Mouse (Mus musculus): ENCODE results near the gene H2-T22. TPM values are rescaled to one million over a fixed set of nuclear protein-coding genes. Genes with fewer than 3 reads are reported as not detected.
A peak's percentile ranks its signal among the peaks of the same experiment; 100 is the strongest.

Gene H2-T22
- total RNA-seq, 2 experiments from 2014 or later = 11.0 to 11.8 TPM

DNA sequence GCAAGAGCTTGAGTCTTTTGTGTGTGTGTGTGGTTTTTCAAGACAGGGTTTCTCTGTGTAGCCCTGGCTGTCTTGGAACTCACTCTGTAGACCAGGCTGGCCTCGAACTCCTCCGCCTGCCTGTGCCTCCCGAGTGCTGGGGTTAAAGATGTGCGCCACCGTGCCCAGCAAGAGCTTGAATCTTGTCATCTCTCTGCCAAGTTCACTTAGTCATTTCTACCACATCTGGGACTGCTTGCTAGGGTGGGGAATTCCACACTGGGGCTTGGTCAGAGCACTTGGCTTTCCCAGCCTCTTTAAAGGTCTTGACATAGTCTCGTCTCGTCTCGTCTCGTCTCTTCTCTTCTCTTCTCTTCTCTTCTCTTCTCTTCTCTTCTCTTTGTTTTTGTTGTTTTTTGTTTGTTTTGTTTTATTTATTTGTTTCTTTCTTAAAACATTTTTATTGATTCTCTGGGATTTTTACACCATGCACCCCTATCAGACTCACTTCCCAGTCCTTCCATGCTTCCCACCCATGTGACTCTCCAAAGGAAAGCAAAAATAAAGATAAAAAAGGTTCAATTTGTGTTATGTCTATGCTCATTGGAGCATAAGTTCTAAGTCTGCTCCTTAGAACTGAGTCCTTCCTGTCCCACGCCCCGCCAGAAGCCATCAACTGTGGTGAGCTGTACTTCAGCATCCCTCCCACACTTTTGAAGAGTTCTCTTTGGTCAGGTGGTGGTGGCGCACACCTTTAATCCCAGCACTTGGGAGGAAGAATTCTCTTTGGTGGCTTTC, 41.2 kb downstream of the H2-T22 start:
- intact Hi-C loops (cut with DNase I) = no loop called here
- no peak for DNase-seq

DNA sequence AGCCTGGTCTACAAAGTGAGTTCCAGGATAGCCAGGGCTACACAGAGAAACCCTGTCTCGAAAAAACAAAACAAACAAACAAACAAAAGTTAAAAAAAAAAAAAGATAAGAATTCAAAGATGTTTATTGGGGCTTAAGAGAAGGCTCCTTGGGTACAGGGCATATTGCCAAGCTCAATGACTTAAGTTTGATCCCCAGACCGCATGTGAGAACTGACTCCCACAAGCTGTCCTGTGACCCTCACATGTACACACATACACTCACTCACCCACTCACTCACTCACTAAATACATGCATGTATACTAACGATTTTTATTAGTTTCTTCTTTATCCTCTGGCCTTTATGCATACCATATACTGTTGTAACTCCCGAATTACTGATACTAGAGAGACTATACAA, 42.2 kb downstream of the H2-T22 start:
- intact Hi-C loops (cut with DNase I) = no loop called here
- DNase-seq = no peak

DNA sequence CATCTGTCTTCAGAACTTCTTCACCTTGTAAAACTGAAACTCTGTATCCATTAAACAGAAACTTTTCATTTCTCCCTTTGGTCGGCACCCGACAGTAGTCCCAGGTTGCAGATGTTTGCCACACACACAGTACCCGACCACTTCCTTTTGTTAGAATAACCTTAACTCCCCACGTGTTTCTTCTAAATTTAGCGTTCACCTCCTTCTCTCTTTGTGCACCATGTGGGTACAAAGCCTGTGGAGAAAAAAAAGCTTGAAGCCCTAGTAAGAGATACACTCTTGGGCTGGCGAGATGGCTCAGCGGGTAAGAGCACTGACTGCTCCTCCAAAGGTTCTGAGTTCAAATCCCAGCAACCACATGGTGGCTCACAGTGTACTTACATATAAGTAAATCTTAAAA, 43.2 kb downstream of the H2-T22 start:
- intact Hi-C loops (cut with DNase I) = loop anchor here (5.0 kb wide), 1 partner anchor 113 kb away; no protein-coding TSS in a partner anchor
- DNase-seq = peak in 1 of 2 experiments; percentile 28

DNA sequence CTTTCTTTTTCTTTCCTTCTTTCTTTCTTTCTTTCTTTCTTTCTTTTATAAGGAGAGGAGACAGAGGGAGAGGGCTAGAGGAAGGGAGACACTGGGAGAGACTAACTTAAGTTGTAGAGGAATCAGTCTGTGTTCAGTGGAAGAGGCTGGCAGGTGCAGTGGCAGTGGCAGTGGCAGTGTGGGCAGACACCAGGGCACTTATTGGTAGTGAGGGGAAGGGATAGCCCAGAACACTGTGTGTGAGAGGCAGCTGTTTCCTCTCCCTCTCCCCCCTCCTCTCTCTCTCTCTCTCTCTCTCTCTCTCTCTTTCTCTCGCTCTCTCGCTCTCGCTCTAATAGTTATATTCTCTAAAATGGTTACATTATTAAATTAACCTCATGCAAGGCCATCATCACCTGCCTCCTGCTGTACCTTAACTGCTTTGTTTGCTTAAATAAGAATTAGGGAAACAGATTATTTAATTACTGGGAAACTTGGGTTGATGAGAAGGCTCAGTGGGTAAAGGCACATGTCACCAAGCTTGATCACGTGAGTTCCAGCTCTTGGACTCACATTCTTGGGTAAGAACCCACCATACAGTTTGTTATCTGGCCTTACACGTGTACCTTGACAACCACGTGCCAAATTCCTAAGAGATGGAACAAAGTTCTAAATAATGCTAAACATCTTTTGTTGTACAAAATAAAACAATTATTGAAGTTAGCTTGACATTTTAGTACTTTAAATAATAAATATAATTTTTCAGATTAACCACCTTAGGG, 43.8 kb downstream of the H2-T22 start:
- intact Hi-C loops (cut with DNase I) = loop anchor here (5.0 kb wide), 1 partner anchor 114 kb away; no protein-coding TSS in a partner anchor
- no peak for DNase-seq

DNA sequence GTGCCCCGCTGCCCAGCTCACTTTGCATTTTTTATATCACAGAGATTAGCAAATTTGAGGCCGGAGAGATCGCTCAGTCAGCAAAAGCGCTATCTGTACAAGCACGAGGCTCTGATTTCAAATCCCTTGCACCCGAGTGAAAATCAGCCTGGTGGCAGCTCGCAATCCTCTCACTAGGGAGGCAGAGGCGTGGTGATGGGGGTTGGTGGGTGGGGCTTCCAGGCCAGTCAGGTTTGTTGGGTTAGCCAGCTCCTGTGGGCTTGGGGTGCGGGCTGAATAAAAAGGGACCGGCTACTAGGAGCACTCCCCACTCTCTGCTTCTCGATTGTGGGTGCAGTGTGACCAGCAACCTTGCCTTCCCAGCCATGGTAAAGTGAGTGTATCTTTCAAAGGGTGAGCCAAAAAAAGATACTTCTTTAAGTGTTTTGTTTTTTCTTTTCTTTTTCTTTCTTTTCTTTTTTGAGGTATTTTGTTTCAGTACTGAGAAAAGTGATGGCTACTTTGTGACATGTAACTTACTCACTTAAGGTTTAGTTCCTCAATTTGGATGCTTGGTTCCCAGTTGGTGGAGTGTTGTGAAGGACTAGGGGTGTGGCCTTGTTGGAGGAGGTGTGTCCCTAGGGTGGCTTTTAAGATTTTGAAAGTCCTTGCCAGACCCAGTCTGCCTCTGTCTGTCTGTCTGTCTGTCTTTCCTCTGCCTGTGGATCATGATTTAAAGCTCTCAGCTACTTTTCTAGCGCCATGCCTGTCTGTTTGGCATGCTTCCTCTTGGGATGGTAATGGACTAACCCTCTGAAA, 44.6 kb downstream of the H2-T22 start:
- intact Hi-C loops (cut with DNase I) = loop anchor here (1.0 to 5.0 kb wide), 3 partner anchors 37 to 193 kb away; partner anchors contain the start of gene H2-T3
- DNase-seq = peak in 1 of 2 experiments; percentile 11

DNA sequence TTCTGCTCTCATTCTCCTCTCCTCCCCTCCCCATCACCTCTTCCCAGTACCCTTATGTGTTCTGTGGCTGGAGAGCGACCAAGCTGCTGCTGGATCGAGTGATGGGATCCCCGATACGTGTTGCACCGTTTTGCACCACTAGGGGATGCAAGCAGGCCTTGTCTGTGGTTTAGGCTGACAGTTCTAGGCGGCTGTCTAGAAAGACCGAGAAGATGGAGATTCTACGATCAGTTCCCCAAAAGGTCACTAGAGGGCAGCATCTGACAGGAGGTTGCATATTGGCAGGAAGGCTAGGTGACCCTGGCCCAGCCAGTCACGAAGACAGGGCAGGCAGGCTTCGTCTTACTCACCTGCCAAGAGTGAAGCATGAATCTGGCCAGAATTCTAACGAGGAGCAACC, 45.6 kb downstream of the H2-T22 start:
- DNase-seq = peak; percentile 98 to 99
- intact Hi-C loops (cut with DNase I) = loop anchor here (1.0 to 5.0 kb wide), 3 partner anchors 38 to 194 kb away; partner anchors contain the start of gene H2-T3

DNA sequence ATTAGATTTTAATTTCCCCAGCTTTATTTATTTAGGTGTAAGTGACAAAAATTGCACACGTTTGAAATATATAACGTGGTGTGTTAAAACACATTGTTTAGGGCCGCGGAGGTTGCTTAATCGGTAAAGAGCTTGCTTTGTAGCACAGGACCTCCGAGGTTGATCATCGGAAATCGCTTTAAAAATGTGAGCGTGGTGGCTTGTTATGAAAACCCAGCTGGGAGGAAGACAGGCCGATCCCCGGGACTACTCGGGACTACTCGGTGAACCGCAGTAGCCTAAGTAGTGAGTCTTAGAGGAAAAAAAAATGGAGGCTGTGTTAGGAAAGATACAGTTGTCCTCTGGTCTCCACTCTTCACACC, 47.7 kb downstream of the H2-T22 start:
- DNase-seq = no peak
- intact Hi-C loops (cut with DNase I) = loop anchor here (5.0 kb wide), 2 partner anchors 117 to 163 kb away; no protein-coding TSS in a partner anchor

DNA sequence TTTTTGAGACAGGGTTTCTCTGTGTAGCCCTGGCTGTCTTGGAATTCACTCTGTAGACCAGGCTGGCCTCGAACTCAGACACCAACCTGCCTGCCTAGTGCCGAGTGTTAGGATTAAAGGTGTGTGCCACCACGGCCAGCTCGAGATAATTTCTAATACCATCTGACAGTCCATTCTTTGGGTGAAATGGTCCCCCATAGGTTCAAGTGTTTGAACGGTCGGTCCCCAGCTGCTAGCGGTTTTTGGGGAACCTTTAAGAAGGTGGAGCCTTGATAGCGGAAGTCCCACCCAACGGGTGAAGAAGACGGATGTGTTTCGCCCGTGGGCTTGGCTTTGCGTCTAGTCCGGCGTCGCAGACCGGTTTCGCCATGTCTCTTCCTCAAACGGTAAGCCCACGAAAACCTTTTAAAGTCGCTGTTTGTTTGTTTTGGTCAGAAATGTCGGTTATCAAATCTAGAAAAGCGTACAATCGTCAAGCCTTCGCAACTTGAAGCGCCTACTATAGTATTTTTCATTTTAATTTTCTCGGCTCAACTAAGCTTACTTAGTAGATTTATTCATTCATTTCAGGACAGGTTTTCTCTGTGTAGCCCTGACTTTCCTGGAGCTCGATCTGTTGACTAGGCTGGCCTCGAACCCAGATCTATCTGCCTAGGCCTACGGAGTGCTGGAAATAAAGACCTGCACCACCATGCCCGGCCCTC, 48.2 kb downstream of the H2-T22 start:
- intact Hi-C loops (cut with DNase I) = loop anchor here (5.0 kb wide), 1 partner anchor 162 kb away; no protein-coding TSS in a partner anchor
- DNase-seq = peak; percentile 84 to 86

DNA sequence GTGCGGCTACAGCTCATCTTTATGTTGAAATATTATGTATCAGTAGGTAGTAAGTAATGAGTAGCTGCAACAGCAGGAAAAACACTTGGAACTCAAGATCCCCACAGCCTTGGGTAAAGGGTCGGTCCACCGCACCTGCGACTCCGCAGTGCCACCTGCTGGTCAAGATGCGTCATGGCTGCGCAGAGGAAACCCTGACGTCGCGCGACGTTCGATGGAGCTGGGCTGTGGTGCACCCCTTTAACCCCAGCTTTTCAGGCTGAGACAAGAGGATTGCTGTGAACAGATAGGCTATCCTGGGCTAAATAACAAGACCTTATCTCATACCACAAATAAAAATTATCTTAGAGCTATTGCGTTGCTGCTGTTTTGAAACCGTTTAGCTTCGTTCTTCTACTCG, 48.9 kb downstream of the H2-T22 start:
- peak; percentile 83 to 87 for DNase-seq
- intact Hi-C loops (cut with DNase I) = loop anchor here (1.0 to 5.0 kb wide), 2 partner anchors 56 to 161 kb away; no protein-coding TSS in a partner anchor

DNA sequence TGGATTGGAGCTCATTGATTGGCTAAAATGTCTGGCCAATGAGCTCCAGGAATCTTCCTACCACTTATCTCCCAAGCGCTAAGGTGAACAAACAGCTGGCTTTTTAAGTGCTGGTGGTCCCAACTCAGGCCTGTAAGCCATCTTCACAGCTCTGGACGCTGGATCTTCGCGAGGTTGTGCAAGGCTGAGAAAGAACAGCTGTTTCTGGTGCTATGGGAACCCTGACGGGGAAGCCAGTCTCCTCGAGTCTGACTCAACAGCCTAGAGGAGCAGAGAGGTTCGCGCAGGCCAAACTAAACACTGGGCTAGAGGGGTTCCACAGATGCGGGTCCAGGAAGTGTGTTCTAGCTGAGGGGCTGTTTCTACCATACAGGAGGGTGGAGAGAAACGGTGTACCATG, 50.8 kb downstream of the H2-T22 start:
- intact Hi-C loops (cut with DNase I) = loop anchor here (5.0 kb wide), 1 partner anchor 159 kb away; no protein-coding TSS in a partner anchor
- DNase-seq = peak; percentile 33 to 46

Other genes starting within 250 kb of the H2-T22 start
- gene Ier3, start 221.1 kb downstream of the H2-T22 start, total RNA-seq (2021) = 10 to 100 TPM; 18.7 to 25.9 TPM
- gene Flot1, start 219.5 kb downstream of the H2-T22 start, total RNA-seq (2021) = 100 to 1,000 TPM; 114 to 124 TPM
- gene Tubb5, start 204.4 kb downstream of the H2-T22 start, total RNA-seq (2021) = 100 to 1,000 TPM; 358 to 363 TPM
- 10 to 100 TPM; 20.4 to 22.1 TPM for gene Mdc1, start 201.2 kb downstream of the H2-T22 start, total RNA-seq (2021)
- gene Nrm, start 181.4 kb downstream of the H2-T22 start, total RNA-seq (2021) = 10 to 100 TPM; 12.6 to 13.5 TPM
- gene Ppp1r18, start 177.2 kb downstream of the H2-T22 start, total RNA-seq (2021) = 10 to 100 TPM; 27.9 to 29.6 TPM
- gene Dhx16, start 162.9 kb downstream of the H2-T22 start, total RNA-seq (2021) = 10 to 100 TPM; 24.7 to 29.2 TPM
- gene 2310061I04Rik, start 145.3 kb downstream of the H2-T22 start, total RNA-seq (2021) = 10 to 100 TPM; 64.8 to 69.8 TPM
- 10 to 100 TPM; 12.1 to 16.3 TPM for gene Atat1, start 132.7 kb downstream of the H2-T22 start, total RNA-seq (2021)
- gene Mrps18b, start 126.4 kb downstream of the H2-T22 start, total RNA-seq (2021) = 10 to 100 TPM; 52.8 to 56.2 TPM
- gene Ppp1r10, start 126.3 kb downstream of the H2-T22 start, total RNA-seq (2021) = 10 to 100 TPM; 43.3 to 45.1 TPM
- gene Abcf1, start 73.0 kb downstream of the H2-T22 start, total RNA-seq (2021) = 10 to 100 TPM; 64.0 to 67.4 TPM
- 10 to 100 TPM; 32.8 to 33.1 TPM for gene Gnl1, start 62.9 kb downstream of the H2-T22 start, total RNA-seq (2021)
- gene Prr3, start 62.5 kb downstream of the H2-T22 start, total RNA-seq (2021) = 10 to 100 TPM in 1 of 2 experiments, 1 to 10 TPM in 1; 7.9 to 11.0 TPM
- 1 to 10 TPM; 2.2 to 3.3 TPM for gene H2-T24, start 22.2 kb downstream of the H2-T22 start, total RNA-seq (2021)
- 10 to 100 TPM; 16.6 TPM for gene H2-T23, start 9.9 kb downstream of the H2-T22 start, total RNA-seq (2021)
- under 1 TPM in 1 of 2 experiments, not detected in 1; 0.15 TPM for gene Gm6034, start 214 bp upstream of the H2-T22 start, total RNA-seq (2021)
- 1 to 10 TPM; 2.1 to 2.4 TPM for gene Gm11127, start 15.6 kb upstream of the H2-T22 start, total RNA-seq (2021)
- gene Gm19684, start 78.9 kb upstream of the H2-T22 start, total RNA-seq (2021) = under 1 TPM in 1 of 2 experiments, not detected in 1; 0.26 TPM
- gene Gm7030, start 86.7 kb upstream of the H2-T22 start, total RNA-seq (2021) = not detected
- under 1 TPM in 1 of 2 experiments, not detected in 1; 0.24 TPM for gene Gm8909, start 125.8 kb upstream of the H2-T22 start, total RNA-seq (2021)
- gene H2-T3, start 147.5 kb upstream of the H2-T22 start, total RNA-seq (2021) = under 1 TPM in 1 of 2 experiments, not detected in 1; 0.34 TPM
- gene Rpp21, start 215.3 kb upstream of the H2-T22 start, total RNA-seq (2021) = 10 to 100 TPM; 33.4 to 34.7 TPM
- gene Trim39, start 229.5 kb upstream of the H2-T22 start, total RNA-seq (2021) = 1 to 10 TPM; 7.8 to 8.0 TPM
- gene H2-M10.2, start 243.7 kb upstream of the H2-T22 start, total RNA-seq (2021) = not detected

Measured in heart, postnatal 10 days (tissue).